Mouse (Mus musculus) cortical plate, adult 2 months (tissue): ENCODE measurements around the gene Rnf31. TPM values are rescaled to one million over a fixed set of nuclear protein-coding genes. Genes with fewer than 3 reads are reported as not detected.

Experiments
- H3K27ac ChIP-seq: fragments of 200-500 bp; 2 replicates; pipeline ENCODE4 v1.5.1; 2012; ENCODE audit warnings: low read length, control low read depth, inconsistent platforms; ENCODE audit not compliant: insufficient read depth
- H3K4me1 ChIP-seq: fragments of 200-500 bp; 2 replicates; pipeline ENCODE4 v1.6.1; 2011; ENCODE audit warnings: low read length; ENCODE audit not compliant: control insufficient read depth, insufficient read depth
- H3K4me3 ChIP-seq: fragments of 200-500 bp; 2 replicates; pipeline ENCODE4 v1.5.1; 2011; ENCODE audit warnings: mild to moderate bottlenecking, low read length, control low read depth; ENCODE audit not compliant: insufficient read depth
- CTCF ChIP-seq: fragments of 200-500 bp; IDR thresholded peaks from 2 replicates; pipeline ENCODE4 v1.5.1; 2011; ENCODE audit warnings: mild to moderate bottlenecking, control low read depth, low read length; ENCODE audit not compliant: insufficient read depth; ENCODE audit errors: extremely low read depth
- POLR2A ChIP-seq: fragments of 200-500 bp; IDR thresholded peaks from 2 replicates; pipeline ENCODE4 v1.6.1; 2011; ENCODE audit warnings: mild to moderate bottlenecking, low read length, control low read depth; ENCODE audit not compliant: insufficient read depth; ENCODE audit errors: extremely low read depth
- polyA plus RNA-seq: library from polyadenylated mRNA; depleted of rRNA; stranded (reverse); fragments of >200 nt; gene quantifications from 2 replicates; pipeline ENCODE4 v1.2.3, GENCODE M21; 2012

Rnf31 gene
- polyA plus RNA-seq, 1 experiment, result 22.5 TPM

- Histone ChIP-seq H3K4me3 (peak overlapping the region; percentile 95), H3K27ac (no peak overlapping the region), H3K4me1 (no peaks in the 10 kb centered on the region)
- TF ChIP-seq CTCF (no peak), POLR2A (no peak)
Observed at GRCm38 (mm10) chr14:55584303-55584701, 7.2 kb upstream of the Rnf31 start.

DNA sequence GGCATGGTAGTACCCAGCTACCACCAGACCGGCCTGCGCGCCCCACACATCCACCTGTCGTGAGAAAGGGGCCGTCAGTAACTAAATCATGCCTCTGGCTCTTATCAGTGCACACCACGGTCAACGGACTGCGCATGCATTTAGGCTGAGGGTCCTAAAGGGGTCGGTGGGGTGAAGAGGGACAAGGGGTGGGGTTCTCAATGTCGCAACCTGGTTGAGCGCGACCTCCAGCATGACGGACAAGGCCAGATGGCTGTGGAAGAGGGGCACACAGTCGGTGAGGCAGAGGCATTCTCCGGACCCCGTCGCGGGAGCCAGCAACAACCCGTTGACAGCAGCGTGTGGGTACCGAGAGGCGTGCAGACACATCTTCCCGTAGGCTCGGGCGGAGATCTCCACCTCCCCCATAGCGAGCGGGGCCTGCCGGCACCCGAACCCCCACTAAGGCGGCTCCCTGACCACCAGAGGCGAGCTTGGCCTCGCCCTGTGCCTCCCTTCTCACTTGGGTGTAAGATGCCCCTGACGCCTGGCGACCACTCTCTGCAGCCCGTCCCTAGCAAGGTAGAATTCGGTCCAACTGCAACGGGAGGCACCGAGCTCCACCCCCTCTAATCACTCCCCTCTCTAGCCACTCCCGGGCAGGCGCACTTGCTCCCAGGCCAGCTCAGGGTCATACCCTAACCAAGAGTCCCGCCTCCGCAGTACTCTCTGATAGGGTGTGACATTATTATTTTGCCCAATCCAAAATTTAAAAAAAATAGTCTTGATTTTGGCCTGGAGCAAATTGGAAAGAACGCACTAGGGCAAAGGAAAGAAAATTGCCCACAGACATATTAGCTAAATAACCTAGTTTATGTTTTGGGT is 6.6 kb upstream of the Rnf31 start, which contains the start of gene Emc9:
Gene Emc9, minus strand, starts transcription at position 601 of the 864 bp plus-strand sequence.
- Histone ChIP-seq H3K27ac (peak within 1 kb of the TSS; percentile 51), H3K4me1 (no peaks in the 10 kb centered on the region), H3K4me3 (peak within 1 kb of the TSS; percentile 95)
- TF ChIP-seq CTCF (no peak), POLR2A (peak; percentile 63; the same call in 1 of the 2 replicates)

DNA sequence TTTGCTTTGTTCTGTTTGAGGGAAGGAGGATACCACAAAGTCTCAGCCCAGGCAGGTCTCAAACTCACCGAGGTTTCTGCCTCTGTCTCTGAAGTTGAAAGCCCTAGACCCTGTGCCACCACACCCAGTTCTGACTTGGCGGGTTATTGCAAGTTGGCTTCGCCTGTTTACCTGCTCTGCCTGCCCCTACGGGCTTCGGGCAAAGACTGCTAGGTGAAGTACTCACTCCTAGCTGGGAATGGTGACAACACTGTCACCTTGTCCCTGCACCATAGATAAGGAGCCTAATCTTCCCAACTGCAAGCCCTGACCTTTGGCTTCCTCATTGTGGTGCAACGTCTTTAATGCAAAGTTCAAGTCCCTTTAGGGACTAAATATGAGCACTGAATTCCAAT is 5.9 kb upstream of the Rnf31 start:
- TF ChIP-seq POLR2A, result no peak
- TF ChIP-seq CTCF, result no peak
- Histone ChIP-seq H3K4me3 (peak overlapping the region; percentile 95; the same call in 1 of the 2 replicates), H3K4me1 (no peaks in the 10 kb centered on the region), H3K27ac (no peak overlapping the region)

GRCm38 (mm10) chr14:55586149-55586548 is 5.4 kb upstream of the Rnf31 start:
- H3K4me1 ChIP-seq, result no peaks in the 10 kb centered on the region
- no peak overlapping the region for H3K4me3 ChIP-seq
- TF ChIP-seq POLR2A, result no peak
- no peak for TF ChIP-seq CTCF
- H3K27ac ChIP-seq, result no peak overlapping the region

DNA sequence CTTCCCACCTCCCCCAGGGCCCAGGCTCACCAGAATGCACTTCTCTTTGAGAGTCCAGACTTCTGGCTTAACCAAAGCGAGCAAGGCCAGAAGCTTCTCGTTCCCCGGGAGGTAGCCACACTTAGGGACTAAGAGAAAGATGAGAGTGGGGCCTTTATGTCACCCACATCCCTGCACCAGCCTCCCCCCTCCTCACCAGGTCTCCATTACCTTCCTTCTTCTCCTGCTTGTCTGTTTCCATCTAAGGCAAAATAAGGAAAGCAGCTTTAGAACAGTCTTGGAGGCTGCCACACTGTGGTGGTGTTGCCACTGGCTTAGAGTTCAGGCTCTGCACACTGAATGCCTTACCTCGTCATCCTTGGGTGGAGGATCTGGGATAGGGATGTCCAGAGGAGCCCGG is 2.2 kb upstream of the Rnf31 start:
- Histone ChIP-seq H3K4me1 (no peaks in the 10 kb centered on the region; the same call in 1 of the 2 replicates), H3K4me3 (no peak overlapping the region), H3K27ac (no peak overlapping the region)
- TF ChIP-seq CTCF (no peak), POLR2A (no peak)

DNA sequence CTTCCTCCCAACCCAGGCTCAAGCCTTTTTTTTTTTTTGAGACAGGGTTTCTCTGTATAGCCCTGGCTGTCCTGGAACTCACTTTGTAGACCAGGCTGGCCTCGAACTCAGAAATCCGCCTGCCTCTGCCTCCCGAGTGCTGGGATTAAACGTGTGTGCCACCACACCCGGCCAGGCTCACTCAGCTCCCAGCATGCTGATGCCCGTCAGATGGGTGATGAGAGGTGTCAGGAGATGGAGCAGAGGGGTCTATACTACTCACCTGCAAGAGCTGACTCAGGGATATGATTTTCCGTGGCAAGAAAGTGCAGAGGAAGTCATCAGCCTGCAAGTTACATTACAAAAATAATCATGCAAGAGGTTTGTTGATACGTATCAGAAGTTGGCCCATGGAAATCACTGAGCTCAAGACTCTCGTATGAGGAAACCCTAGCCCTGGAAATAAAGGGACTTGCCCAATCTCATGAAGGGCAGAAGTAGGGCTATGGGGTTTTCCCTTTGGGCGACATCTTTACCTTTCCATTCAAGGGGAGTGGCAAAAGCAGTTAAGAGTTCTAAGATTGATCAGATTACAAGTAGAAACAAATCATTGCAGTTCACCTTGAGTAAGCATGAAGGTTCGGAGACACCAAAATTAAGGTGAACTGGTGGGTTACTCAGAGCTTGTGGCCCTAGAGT is 1.6 kb upstream of the Rnf31 start:
- no peak for TF ChIP-seq CTCF
- no peak for TF ChIP-seq POLR2A
- H3K27ac ChIP-seq, result no peak overlapping the region
- H3K4me3 ChIP-seq, result peak overlapping the region; percentile 72
- H3K4me1 ChIP-seq, result no peaks in the 10 kb centered on the region; the same call in 1 of the 2 replicates

- no peaks in the 10 kb centered on the region; the same call in 1 of the 2 replicates for H3K4me1 ChIP-seq
- H3K27ac ChIP-seq, result peak within 1 kb of the TSS; percentile 79
- peak; percentile 80 for TF ChIP-seq POLR2A
- TF ChIP-seq CTCF, result no peak
- peak within 1 kb of the TSS; percentile 72 for H3K4me3 ChIP-seq
Observed at GRCm38 (mm10) chr14:55590748-55591330, 669 bp upstream of the Rnf31 start, which contains the start of gene Psme2. Gene Psme2, minus strand, starts transcription at chr14:55591113.

GRCm38 (mm10) chr14:55592226-55592625 is 718 bp downstream of the Rnf31 start:
- no peak overlapping the region for H3K27ac ChIP-seq
- no peaks in the 10 kb centered on the region; the same call in 1 of the 2 replicates for H3K4me1 ChIP-seq
- H3K4me3 ChIP-seq, result peak overlapping the region; percentile 72
- TF ChIP-seq POLR2A, result no peak
- TF ChIP-seq CTCF, result no peak

GRCm38 (mm10) chr14:55596036-55596690 is 4.7 kb downstream of the Rnf31 start:
- TF ChIP-seq POLR2A (no peak), CTCF (no peak)
- H3K4me3 ChIP-seq, result no peak overlapping the region
- H3K27ac ChIP-seq, result no peak overlapping the region
- H3K4me1 ChIP-seq, result no peaks in the 10 kb centered on the region; the same call in 1 of the 2 replicates
